Mouse (Mus musculus) adrenal gland (tissue): ENCODE data around the gene Nsa2.
"Not testable (repeated sequence)": the region's sequence is repeated elsewhere in the genome, so short reads cannot be mapped to it uniquely, and the experiment has no call there.

Experiments
- intact Hi-C: fragments of 180-260 bp; cut with DNase I; formaldehyde crosslinking; loops from one replicate; pipeline ENCODE4 v1.15.1; 2025
- long read RNA-seq, 2 experiments: library from polyadenylated mRNA; unstranded; transcript quantifications; one replicate each; pipeline ENCODE4 v2.0.0; 2020; ENCODE audit warnings: borderline replicate concordance in 1 of 2; ENCODE audit not compliant: insufficient replicate concordance in 1 of 2

The Nsa2 gene
- long read RNA-seq, experiment 1, transcript Nsa2-201 (6 exons, 2,700 nt) = major isoform, 12 of 24 reads
- long read RNA-seq, experiment 1, partial matches to known transcripts = 10 of 24 reads
- long read RNA-seq, experiment 1, other reads (novel, unspliced or antisense) = 1 of 24 reads
- long read RNA-seq, experiment 2, transcript Nsa2-201 (6 exons, 2,700 nt) = major isoform, 10 of 21 reads
- long read RNA-seq, experiment 2, partial matches to known transcripts = 9 of 21 reads
- long read RNA-seq, experiment 2, other reads (novel, unspliced or antisense) = 1 of 21 reads

DNA sequence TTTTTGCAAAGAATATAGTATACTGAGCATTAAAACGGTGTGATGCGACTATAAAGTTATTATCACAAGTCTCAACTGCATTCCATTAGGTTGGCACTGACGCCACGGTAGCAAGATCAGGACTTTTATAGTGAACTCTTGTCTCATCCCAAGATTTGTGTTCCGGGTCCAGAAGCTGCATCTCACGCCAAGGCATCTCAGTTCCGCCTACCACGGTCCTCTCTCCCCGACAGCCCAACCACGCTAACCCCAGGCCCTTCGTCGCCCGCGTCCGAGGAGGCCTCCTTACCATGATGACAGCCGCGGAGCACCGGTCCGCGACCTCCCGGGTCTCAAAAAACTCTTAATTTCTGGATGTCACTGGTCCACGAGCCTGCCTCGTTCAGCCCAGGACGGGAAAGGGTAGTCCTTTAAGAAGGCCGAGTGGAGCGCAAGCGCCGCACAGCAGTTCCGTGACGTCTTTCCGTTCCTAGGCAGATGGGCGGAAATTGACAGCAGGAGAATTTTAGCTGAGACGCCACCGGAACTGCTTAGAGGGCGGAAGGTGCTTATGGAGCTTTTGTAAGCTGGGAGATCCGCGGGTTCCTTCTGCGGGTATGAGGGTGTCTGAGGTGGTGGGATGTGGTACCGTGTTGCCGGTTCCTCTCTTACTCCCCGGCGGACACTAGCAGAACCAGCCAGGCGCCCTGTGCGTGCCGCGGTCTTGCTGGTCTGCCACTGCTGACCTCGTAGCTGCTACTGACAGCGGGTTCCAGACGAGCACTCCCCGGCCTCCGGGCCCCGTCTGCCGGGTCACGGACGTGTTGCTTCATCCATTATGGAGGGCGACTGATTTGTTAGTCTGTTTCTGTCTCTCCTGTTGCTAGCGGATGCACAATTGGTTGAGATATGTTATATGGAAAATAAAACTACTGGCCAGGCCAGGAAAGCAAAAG is at the start of gene Nsa2, which contains the start of gene Gfm2:
Gene Nsa2, minus strand, starts transcription at position 472 of the 935 bp plus-strand sequence.
Gene Gfm2, plus strand, starts transcription at position 472 of the 935 bp plus-strand sequence.
- intact Hi-C loops = no loop called here

DNA sequence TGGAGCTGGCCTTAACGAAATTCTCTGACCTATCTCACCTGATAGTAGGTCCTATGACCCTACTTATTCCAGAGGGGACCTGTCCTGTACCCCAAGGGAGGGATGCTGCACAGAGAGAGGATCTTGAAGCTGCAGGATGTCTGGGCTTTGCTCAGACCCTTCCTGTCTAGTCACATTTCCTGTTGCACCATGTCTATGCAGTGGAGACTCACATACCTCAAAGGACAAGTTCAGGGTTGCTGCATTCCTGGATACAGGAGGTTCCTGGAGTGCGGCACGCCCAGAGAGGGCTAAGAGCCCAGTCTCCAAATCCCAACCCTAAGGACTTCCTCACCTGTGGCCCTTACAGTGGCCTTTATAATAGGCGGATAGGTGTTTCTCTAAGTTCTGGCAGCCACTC is 48.6 kb upstream of the Nsa2 start:
- intact Hi-C loops = no loop called here

DNA sequence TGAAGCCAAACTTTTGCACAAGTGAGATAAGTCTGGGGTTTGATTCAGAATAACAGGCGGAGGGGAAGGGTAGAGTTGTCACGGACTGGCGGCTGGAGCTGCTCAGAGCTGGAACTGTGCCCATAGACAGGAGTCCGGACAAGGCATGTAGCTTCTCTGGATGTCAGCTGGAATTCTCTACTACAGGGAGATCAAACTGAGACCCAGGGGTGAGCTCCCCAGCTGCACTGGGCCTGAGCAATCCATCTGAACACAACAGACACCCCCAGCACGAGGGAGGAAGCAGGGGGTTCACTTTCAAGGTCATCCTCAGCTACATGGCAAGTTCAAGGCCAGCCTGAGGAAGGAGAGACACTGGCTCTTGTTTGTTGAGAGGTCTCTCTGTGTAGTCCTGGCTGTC is 46.9 kb upstream of the Nsa2 start:
- intact Hi-C loops = no loop called here

DNA sequence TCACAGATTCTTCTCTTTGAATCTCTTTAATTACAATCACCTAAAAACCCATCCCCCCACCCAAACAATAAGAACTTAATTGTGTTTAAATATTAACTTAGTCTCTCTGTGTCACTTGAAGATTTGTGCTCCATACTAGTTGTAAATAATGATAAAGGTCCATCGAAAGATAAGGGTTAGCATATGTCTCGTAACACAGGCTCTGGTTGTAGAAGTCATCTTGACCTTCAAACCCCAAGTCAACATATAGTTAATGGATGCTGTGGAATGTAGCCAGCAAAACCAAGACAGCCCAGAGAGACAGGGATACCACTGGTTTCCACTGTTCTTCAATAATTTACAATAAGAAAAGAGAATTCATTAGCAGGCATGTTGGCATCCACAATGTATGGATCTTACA is 46.4 kb upstream of the Nsa2 start:
- intact Hi-C loops = no loop called here

DNA sequence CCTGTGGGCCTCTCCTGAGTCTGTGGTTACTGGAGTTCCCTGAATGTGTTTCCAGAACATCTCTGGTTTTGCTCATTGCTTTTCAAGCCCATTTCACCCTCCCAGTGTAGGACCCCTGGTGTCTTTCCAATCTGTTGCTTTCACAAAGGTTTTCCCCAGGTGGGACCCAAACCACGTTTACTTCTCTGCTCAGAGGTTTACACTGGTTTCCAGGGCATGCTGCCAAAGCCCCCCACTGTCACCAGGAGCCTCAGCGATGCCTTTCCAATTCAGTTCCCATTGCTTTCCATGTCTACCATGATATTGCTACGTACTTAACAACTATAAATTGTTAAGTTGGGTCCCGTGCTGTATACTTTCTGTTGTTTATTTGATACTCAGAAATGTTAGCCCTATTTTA is 45.1 kb upstream of the Nsa2 start:
- intact Hi-C loops = no loop called here

DNA sequence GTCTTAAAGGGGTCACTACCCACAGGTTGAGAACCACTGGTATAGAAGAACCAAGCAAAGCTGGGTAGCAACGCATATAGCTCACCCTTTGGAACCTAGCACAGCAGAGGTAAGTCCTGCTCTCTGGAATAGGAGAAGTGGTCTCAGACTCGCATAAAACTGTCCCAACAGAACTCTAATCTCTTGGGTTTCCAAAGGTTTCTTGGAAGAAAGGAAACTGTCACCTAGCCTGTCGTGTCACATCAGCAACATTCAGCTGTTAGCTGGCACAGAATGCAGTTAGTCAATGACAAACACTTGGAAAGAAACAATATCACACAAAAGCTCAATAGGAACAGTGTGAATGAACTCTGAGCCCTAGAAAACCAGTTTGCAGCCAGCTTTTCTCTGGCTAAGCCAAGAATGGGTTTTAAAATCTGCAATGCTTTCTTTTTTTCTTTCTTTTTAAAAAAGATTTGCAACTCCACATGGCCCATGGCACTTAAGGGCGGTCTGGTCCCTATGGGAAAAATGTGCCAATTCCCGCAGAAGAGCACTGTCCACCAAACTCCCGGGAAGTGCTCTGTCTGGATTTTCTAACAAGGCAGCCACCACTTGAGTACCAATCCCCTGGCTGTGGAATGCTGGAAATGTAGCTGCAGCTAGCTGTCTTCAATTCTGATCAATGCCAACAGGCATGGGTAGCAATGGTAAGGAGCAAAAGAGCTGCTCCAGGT is 42.5 kb upstream of the Nsa2 start:
- intact Hi-C loops = no loop called here

DNA sequence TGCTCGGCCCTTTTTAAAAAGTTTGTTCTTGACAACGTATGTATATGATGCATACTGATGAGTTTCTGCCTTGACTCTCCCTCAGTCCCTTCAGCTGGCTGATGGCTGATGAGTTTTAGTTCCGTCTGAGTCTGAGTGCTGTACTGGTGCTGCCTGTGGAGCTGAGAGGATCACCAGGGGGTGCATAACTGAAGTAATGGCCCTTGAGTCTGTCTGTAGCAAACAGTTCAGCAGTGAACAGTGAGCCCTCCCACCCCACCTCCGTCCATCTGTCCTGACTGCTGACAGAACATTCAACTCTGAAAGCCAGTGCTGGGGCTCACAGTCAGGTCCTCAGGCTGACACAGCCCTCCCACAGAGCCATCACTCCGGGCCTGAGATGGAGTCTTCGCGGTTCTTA is 41.2 kb upstream of the Nsa2 start:
- intact Hi-C loops = no loop called here

DNA sequence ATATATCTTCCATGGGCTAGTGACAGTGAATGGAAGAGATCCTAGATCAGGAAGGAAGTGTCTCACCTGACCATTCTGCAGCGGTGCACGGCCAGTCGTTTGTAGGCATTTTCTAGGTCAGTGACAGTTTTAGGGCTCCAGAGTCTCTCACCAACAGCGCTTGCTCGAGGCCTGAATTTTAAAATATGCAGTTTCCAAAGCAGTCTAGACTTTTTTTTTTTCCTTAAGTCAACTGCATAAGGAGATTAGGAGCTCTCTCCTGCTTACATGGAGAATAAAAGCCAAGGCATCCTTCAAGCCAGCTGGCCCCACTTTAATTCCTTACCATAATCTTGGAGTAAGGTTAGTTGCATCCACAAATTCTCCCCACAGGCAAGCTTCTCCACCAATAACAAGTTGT is 39.0 kb upstream of the Nsa2 start:
- intact Hi-C loops = no loop called here

DNA sequence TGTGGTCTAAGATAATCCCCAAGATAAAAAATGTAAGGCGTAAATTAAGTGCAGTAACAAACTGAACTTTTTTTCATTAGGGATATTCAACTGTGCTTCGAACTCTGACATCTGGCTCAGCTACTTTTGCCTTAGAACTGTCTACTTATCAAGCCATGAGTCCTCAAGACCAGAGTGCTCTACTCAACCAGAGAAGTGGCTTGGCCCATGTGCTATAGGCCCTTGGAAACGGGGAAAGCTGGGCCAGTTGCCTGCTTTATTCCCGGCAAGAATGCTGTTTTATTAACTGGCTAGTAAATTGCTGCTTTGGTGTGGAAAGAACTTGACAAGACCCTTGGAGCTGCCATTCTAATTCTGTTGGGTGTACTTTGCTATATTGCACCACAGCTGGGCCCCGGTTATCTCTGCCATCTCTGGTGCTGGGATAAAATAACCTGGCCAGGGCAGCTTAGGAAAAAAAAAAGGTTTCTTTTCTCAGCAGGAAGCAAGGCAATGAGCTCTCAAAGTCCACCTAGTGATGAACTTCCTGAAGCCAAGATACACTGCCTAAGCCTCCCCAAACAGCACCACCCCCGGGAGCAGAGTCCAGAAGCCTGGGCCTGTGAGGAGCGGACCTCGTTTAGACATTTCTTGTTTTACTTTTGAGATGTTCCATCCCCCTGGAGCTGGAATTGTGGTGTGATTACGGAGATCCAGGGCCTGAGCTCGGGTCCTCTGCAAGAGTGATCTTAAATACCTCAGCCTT is 38.0 kb upstream of the Nsa2 start:
- intact Hi-C loops = no loop called here

DNA sequence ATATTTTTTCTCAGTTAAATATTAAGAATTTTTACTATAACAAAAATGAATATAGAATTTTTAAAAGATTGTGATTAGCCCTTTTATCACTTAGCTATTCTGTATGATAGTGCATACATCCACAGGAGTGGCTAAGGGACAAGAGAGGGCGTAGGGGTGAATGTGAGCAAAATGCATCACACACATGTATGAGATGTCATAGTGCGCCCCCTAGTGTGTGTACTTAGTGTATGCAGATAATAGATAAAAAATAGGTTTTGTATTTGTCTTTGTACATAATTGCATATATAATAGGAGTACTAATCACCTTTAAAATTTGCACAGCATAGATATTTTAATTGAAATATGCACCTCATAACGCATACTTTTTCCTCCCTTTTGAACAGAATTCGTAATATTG is 8.1 kb upstream of the Nsa2 start:
- intact Hi-C loops = no loop called here

DNA sequence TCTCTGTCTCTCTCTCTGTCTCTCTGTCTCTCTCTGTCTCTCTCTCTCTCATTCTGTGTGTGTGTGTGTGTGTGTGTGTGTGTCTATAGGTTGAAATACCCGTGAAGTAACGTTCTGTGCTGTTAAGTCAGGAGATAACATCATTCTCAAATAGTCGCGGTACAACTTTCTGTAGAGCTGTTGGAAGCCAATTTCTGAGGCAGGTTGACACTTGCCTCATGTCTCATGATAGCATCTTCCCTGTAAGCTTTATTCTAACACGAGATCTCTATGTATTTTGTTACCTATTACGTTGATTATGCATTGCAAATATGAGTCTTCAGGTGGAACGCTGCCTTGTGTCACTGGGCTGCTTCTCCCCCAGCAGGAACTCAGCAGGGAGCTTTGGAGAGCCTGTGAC is 4.6 kb upstream of the Nsa2 start:
- intact Hi-C loops = no loop called here

DNA sequence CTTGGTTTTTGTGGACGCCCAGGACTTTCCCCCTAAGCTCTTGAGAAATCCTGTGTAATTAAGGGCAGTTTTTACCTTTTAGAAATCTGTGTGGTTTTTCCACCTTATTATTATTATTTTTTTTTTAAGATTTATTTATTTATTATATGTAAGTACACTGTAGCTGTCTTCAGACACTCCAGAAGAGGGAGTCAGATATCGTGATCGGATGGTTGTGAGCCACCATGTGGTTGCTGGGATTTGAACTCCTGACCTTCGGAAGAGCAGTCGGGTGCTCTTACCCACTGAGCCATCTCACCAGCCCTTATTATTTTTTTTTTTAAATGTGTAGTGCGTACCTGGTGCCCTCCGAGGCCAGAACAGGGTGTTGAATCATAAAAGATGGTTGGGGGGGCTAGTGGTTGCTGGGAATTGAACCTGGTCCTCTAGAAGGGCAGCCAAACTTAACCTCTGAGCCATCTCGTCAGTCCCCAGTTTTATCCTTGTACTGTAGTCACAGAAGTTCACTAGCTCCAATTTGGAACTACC is 731 bp upstream of the Nsa2 start:
- intact Hi-C loops = not testable (repeated sequence)

DNA sequence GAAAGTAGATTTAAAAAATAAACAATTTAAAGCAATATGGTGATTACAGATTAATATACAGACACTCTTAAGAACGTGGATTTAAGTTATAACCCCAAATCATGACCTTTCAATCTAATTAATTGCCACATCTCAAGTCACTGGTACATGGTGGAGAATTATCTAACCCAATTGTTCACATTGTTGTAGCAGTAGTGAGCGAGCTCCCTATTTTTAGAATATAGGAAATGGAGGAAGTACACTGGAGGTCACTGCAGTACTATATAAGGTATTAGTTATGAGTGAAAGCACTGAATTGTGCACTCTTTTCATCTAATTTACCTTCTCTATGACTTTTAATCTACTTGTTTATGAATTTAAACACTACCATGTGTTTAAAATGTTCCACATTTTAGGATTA is 7.3 kb downstream of the Nsa2 start:
- intact Hi-C loops = not testable (repeated sequence)

DNA sequence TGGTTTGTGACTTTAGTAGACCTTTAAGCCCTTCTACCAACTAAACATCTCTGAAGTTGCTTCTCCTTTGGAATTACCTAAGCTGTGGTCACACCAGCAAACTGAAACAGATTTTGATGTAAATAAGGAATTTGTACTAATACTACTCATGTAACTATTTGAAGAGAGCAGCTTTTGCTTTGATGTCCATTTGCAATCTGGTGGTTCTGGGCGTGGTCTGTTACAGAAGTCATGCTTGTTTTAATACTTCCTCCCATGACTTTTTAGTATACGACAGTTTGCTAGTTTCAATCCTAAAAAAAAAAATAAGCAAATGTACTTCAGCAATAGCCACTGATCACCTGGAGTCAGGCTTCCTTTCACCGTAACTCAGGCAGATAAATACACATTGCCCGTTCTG is 8.1 kb downstream of the Nsa2 start:
- intact Hi-C loops = not testable (repeated sequence)

DNA sequence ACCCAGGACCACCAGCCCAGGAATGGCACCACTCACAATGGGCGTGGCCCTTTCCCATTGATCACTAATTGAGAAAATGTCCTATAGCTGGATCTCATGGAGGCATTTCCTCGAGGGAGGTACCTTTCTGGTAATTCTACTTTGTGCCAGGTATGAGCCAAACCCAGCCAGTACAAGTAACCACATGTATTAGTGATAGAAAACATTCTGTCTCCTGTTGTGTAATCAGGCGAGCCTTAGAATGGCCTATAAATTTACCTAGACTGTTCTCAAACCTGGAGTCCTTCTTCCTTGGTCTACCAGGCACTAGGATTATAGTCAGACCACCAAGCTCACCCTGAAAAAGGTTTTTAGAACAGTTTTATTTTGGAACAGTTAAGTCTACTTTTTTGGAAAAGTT is 16.4 kb downstream of the Nsa2 start:
- intact Hi-C loops = no loop called here

DNA sequence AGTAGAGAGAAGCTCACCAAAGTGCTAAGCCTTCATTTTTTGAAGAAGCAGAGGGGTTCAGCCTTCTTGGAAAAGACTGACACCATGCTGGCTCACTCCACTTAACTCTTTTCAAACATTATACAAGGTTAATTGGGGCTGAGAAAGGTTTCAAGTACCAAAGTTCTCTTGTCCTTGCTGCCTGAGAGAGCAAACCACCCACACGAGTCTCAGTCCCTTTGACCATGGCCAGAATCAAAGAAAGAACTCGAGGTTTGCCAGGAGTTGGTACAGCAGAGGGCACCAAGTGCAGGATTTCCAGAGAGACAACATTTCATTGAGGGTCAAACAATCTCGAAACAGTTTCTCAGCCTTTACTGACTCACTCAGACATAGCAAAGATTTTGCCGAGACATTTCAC is 28.7 kb downstream of the Nsa2 start:
- intact Hi-C loops = no loop called here

DNA sequence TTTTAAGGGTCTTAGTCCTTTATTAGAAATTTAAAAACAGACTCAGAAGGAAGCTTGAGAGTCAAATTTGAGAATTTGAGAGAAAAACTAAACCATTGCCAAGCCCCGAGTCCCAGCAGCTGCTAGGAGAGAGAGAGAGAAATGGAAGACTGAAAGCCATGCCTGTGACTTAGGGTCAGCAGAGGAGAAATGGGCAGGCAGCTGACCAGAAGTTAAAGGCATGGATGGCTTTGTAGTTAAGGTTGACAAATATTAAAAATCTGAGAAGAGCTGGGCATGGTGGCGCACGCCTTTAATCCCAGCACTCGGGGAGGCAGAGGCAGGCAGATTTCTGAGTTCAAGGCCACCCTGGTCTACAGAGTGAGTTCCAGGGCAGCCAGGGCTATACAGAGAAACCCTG is 30.0 kb downstream of the Nsa2 start:
- intact Hi-C loops = not testable (repeated sequence)

DNA sequence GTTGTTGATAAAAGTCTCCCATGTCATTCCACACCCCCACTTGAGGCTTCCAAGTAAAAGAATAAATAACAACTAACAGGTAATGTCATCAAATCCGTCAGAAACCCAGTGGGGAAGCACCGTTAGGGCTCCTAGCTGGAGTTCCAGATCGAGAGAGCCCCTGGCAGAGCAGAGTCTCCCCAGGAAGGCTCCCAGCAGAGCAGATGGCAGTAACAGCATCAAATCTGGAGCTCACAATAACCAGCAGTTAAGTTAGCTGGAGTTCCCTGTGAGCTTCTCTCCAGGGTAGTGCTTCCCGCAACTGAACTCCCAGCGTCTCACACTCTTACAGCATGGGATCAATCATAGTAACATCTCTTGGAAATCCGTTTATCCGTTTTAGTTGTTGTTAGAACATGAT is 32.7 kb downstream of the Nsa2 start:
- intact Hi-C loops = no loop called here

DNA sequence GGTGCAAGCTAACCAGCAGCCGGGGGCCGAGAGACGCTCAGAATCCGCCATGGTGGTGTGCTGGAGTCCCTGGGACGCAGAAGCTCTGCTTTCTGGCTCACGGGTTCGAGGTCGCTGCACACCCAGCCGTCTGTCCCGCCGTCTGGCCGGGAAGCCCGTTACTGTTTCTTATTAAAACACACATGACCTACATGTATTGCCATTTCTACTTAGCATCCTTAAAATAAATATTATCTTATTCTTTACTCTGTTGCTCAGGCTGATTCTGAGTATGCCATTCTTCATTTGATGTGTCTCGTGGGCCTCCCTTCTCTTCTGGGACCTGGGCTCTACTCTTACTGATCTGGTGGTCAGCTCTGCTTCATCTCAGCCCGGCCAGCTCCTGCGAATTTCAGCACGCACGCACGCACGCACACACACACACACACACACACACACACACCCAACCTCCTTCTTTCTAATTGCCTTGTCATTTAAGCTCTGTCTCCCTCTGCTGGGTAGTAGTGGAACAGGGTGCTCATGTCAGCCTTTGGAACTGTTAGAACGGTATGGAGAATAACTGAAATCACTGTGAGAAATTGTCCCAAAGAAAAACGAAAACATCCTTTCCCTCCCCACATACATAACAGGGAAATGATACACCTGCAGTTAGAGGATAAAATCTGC is 38.4 kb downstream of the Nsa2 start, which contains the start of gene Gm6169:
Gene Gm6169, minus strand, starts transcription at position 51 of the 666 bp plus-strand sequence.
- intact Hi-C loops = no loop called here

DNA sequence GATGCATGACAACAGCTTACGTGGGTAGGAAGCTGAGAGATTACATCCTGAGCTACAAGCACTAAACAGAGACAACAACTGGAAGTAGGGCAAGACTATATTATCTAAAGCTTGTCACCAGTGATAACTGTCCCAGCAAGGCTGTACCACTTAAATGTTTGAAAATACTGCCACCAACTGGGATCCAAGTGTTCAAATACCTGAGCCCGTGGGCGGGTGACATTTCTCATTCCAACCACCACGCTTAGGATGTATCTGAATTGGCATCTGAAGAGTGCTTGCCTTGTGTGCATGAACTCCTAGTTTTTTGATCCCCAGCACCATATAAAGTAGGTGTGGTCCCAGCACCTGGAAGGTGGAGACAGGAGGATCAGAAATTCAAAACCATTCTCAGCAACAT is 42.0 kb downstream of the Nsa2 start:
- intact Hi-C loops = no loop called here
